Mouse (Mus musculus) heart, postnatal 10 days (tissue): ENCODE measurements at regions not wholly inside any gene's neighbourhood (a gene's known extent, or its start where the extent isn't known, plus 50 kb on each side); places are given as distances from the start of the nearest gene placed in this dataset.
"Not testable (repeated sequence)": the region's sequence is repeated elsewhere in the genome, so short reads cannot be mapped to it uniquely, and the experiment has no call there.

Experiments used
- DNase-seq, 2 experiments: peaks; one replicate each; pipeline ENCODE4 v3.0.0; 2021
- intact Hi-C: fragments of 180-260 bp; cut with DNase I; formaldehyde crosslinking; loops from one replicate; pipeline ENCODE4 v1.15.1; 2025

DNA sequence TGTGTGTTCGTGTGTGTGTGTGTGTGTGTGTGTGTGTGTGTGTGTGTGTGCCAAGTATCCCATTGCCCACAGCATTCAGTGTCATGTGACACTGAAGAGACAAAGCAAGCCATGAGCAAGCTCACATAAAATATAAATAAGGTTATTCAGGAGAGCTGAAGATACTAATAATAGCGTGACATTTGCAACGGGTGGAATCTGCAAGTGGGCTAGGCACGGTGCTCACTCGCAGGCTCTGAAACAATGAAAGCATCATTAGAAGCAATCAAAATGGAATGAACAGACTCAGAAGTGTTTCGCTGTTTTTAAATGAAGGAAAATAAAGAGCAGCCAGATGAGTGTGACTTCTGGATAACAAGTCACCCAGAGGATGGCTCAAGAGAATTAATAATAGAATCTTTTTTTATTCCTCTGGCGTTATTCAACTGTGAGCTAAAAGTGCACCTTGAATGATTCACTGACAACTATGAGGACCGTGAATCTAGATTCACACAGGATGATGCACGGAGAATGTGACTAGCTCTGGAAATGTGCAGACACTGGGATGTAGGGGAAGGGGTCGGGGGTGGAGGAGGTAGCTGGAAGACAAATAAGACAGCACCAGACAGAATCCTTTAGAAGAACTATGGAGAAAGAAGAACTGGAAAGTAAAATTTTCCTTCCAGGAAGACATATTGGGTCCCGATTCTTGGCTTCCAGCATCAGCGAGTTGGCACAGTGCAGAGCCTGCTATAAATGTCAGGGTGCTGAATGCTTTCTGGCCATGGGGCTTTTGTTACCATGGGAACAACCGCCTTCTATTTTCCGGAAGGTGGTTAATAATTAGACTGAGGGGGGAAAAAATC, 55.3 kb downstream of the Actbl2 start:
- intact Hi-C loops: no loop called here
- DNase-seq: peak in 1 of 2 experiments; percentile 15

DNA sequence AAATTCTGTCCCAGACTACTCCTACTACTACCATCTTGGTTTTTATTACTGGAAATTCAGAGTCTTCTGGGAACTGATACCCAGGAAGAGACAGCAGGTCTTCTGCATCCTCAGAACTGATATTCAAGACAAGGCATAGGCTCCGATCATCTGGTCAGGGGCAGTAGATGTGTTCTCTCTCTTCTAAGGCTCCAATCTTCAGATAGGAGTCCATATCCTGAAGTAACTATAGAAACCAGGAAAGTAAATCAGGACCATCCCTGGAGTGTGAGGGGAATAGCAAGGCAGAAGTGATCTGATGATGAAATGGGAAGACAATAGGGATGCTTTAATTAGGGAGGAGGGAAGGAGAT, 55.9 kb downstream of the Actbl2 start:
- DNase-seq: no peak

DNA sequence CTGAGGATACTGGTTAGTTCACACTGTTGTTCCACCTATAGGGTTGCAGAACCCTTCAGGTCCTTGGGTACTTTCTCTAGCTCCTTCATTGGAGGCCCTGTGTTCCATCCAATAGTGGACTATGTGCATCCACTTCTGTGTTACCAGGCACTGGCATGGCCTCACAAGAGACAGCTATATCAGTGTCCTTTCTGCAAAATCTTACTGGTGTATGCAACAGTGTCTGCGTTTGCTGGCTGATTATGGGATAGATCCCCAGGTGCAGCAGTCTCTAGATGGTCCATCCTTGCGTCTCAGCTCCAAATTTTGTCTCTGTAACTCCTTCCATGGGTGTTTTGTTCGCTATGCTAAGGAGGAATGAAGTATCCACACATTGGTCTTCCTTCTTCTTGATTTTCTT, 58.7 kb downstream of the Actbl2 start:
- intact Hi-C loops, DNase-seq: not testable (repeated sequence)

More for the DNA sequence above, 55.9 kb downstream of the Actbl2 start:
- intact Hi-C loops: no loop called here

DNA sequence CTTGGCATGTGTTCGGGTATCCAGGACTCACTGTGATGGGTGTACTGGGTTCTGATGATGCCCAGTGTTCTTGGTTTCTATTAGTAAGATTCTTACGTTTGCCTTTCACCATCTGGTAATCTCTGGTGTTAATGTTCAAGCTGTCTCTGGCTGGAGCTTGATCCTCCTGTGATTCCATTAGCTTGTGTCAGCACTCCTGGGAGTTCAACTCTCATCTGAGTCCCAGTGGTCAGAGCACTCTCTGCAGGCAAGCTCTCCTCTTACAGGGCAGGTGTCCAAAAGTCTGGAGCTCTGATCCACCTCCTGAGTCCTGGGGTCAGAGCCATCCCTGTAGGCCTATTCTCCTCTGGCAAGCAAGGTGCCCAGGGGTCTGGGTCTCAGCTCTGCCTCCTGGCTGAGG, 63.1 kb downstream of the Actbl2 start:
- intact Hi-C loops, DNase-seq: not testable (repeated sequence)

DNA sequence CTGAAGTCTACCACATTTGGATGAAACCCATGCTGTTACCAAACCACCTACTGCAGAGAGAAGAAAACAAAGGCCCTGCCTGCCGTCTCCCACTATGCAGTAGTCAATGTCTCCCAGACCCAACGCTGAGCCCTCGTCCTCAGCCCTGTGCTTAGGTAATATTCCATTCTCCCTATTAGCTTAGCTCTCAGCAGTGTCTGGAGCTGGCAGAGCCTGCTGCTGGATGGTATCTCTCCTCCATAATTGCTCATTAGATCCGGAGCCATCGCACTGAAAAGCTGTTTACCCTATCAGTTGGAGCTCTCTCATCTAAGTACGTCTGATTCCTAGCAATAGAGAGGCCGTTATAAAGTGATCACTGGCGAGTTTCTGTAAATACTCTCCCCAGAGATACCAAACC, 68.4 kb downstream of the Actbl2 start:
- intact Hi-C loops: no loop called here
- no peak for DNase-seq

DNA sequence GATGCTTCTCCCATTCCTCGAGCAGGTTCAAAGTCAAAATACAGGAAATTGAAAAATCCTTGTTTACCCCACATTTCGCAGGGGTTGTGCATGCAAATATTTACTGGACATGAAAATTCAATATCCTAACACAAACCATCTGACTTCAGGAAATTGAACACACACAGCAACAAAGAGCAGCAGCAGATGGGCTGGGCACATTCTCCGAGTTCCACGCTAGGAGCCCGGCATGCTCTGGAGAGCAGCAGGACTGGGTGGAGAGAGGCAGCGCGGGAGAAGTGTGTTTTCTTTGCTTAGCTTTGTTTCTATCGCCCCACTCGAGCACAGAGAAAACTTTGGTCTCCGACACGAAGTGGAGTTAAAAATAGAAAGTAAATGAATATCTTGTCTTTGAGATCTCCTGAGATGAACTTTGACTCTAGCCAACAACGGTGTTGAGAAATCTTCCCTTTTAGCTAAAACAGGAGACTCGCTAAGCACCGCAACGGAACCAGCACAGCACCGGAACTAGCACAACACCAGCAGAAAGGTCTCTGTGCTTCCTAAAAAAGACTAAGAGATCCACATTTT, 71.4 kb downstream of the Actbl2 start:
- intact Hi-C loops: no loop called here
- no peak for DNase-seq

DNA sequence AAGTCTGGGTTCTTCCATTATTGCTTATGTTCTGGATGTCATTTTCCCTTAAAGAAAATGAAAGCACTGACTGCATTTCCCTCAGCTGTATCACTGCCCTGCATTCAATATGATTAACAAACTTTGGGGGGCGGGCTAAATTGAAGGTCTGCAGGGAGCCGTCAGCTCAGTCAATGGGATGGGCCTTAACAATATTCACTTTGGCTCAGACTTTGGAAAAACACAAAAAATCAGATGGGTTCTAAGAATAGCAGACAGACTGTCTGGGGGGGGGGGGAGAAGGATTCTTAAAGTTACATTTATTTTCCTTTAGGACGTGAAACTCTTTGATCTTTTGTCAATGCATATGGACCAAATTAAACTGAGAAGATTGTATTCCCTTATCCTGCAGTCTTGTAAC, 78.2 kb downstream of the Actbl2 start:
- no peak for DNase-seq
- intact Hi-C loops: no loop called here

DNA sequence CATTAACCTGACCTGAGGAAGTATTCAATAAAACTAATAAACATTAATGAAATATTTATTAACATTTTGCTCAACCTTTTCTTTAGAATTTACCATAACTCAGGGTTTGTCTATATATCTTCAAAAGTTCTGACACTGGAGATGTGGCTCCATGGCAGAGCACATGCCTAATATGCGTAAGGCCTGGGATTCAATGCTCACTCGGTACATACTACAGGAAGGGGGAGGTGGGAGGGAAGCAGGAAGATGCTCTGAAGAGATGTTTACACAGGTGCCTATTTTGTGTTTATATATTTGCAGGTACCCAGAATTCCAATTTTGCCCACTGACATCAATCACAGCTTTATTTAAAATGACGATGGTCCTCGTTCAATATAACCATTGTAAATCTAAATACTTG, 79.0 kb downstream of the Actbl2 start:
- no peak for DNase-seq
- intact Hi-C loops: no loop called here

DNA sequence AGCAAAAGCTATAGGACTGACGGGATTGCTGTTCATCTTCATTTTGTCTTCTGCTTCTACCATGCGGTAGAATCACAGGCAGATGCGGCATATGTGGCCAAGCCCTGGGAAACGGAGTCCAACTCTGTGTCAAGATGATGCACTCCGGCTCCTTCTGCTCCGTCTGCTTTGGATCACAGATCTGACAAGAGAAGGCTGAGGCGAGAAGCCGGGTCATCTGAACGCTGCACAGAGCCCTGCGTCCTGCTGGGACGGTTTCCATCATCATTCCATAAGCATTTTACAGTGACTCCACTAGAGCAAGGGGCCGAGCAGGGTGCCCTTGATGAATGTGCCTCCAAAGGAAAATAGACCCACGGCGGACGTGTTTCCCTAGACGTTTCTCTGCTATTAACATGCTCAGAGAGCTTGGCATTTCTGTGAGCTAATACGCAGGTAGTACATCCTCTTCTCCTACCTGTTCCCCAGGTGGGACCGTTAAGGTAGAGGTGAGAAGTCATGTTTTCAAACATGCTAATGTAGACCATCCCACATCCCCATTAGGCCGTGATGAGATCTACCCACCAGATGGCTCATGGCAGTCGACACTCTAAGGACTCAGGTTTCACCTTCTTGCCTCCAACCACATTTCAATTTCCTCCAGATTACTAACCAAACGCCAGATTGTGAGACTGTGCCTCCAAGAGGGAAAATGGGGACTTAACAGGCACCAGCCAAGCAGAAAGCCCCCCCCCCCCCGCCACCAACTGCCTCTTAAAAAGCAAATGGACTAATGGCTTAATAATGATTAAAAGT, 79.6 kb downstream of the Actbl2 start:
- peak; percentile 12 to 27 for DNase-seq
- intact Hi-C loops: no loop called here

DNA sequence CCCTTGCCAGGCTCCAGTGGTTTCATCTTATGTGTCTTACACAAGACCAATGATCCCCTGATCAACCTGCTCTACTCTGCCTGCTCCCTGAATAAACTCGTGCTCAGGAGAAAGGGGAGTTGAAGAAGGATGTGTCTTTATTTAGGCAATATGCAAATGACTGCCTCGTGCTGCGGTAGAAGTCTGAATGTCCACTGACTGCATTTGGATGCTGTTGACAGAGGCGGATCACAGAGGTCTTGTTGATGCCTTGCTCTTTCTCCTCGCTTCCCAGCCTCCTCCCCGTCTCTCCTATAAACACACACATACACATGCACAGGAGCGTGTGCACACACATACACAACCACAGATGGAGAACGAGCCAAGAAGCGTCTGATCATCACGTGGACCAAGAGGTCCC, 90.2 kb downstream of the Actbl2 start:
- DNase-seq: no peak
- intact Hi-C loops: no loop called here

DNA sequence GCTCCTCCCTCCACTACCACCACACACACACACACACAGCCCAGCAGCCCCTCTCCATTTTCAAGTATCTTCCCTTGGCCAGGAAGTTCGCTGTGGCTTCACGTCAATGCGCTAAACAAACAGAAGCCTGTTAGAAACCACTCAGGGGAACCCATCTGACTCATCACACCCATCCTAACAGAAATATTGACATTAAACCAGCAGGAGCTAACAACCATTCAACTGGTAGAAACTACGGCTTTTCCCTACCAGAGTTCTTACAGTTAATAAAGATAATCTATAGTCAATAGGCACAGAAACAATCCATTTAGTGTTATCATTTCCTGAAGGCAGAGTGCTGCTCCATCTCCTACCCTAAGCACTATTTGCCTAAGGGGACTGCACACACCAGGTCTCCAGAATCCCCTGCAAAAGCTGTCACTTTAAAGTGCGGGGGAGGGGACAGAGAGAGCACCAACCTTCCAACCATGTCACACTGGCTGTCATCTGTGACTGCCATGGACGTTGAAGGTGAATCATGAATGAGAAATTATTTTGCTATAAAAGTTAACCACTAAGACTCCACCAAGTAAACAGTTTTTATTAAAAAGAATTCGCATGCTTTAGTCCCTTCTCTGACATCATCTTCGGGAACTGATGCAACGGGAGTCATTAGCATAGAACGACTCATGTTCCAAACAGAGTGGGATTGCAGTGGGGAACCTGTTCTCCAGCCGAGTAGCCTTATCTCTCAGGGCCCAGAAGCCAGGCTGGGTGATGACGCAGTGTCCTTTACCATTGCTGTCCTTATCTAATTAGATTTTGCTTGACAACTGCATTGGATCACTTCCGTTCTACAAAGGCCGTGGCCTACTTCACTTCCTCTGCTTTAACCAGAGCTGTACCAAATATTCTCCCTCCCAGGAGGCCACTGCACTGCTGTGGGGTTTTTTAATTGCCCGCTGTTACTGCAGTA, 91.0 kb downstream of the Actbl2 start:
- intact Hi-C loops: no loop called here
- DNase-seq: no peak

DNA sequence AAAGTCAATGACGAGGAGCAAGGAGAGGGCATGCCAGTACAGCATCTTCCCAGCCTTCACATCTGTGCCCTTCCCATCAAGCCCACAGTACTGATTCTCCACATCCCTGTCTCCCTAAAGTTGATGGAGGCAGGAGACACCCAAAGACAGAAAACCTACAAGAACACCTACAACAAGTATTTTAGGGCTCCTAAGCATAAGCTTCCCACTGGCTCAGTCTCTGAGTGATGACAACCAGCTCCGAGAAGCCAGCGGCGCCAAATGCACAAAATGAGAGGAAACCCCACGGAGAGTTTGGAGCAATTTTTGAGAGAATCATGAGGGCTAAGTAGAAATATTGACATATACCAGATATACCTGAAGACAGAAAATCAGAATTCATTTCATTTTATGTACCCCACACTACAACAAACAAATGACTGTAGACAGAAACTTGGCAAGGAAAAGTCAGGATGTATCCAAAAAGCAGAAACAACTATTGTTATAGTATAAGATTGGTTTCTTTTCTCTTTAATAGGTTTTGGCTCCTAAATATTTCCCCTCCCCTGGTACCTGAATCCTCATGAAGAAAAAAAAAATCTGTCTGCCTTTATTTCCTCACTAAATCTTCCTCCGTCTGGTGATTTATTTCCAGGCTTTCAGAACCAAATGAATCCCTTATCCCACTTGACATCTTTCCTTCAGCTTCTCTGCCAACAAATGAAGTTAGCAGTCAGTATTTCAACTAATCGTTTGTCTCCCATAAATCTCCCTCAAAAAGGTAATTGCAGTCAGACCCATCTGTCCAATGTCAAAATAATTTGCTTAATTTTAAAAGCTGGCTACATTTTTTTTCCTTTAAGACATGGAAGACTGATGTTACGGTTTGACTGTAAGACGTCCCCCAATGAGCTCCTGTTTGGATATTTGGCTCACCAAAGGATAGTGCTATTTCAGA, 102.0 kb downstream of the Actbl2 start:
- no peak for DNase-seq
- intact Hi-C loops: no loop called here

DNA sequence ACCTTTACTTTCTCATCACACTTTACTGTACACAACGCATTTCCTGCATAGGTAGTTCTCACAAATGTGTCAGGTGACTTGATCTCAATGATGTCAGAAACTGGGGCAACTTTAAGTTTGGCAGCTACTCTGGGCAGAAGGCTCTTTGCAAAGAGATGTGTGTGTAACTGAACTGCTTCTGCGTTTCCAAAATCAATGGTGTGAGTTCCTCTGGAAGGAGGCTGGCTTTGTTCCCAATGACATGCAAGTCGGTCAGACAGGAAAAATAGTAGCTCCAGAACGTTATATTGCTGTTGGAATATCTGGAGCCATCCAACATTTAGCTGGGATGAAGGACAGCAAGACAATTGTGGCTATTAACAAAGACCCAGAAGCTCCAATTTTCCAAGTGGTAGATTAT, 106.6 kb downstream of the Actbl2 start:
- DNase-seq: no peak
- intact Hi-C loops: no loop called here

DNA sequence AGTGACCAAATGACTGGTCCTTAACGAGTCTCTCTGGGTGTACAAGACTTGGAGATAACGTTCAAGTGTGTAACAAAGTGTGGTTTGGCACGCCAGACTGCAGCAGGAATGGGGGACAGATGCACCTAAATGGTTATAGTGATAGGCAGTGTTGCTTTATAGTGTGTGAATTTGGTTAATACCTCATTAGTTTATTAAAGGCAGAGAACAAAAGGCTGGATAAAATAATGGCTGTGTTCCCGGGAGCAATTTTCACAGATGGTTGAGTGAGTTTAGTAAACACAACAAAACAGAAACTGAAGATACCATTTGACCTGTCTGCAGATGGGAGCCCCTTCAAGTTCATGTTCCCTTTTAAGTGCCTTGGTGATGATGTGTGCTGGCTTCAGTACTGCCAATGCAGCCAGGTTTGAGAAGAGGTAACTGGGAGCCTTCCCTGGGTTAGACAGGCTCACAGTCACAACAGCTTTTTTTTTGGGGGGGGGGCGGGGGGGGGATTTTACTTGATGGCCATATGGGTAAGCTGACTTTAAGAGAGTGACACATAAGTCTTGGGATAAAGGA, 108.4 kb downstream of the Actbl2 start:
- DNase-seq: no peak

DNA sequence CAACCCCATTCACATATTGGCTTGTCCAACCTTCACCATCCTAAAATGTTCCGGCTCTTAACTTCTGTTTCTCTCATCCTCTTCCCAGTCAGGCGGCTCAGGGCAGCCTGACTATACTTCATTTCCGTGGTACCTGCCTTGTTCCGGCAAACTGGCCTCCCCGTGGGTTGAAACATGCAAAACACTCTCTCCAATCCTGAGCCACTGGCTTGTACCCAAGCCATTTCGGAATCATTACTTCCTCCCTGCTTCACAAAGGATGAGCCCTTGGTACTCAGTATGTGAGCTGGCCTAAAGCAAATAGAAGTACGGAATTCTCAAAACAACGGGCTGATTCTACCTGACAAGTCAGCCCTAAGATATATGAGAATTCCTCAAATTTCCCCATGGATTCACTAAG, 112.1 kb downstream of the Actbl2 start:
- intact Hi-C loops: no loop called here
- no peak for DNase-seq

More for the DNA sequence above, 108.4 kb downstream of the Actbl2 start:
- intact Hi-C loops: no loop called here

DNA sequence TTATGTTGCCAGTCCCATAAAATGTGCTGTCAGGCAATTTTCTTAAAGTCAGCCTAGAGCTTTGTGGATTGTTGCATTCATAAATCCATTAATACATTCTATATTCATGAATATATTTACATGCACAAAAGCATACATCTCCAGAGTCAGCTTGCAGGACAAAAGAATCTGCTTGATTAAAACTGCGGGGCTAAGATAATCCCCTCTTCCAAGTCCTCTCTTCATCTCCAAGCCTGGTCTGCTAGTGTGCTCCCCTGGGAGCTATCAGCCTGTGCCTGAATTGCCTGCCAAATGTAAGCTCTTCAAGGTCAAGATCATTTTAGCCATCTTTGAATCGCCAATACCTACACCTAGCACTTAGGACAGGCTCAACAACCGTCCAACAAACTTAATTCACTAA, 112.8 kb downstream of the Actbl2 start:
- intact Hi-C loops: no loop called here
- no peak for DNase-seq

DNA sequence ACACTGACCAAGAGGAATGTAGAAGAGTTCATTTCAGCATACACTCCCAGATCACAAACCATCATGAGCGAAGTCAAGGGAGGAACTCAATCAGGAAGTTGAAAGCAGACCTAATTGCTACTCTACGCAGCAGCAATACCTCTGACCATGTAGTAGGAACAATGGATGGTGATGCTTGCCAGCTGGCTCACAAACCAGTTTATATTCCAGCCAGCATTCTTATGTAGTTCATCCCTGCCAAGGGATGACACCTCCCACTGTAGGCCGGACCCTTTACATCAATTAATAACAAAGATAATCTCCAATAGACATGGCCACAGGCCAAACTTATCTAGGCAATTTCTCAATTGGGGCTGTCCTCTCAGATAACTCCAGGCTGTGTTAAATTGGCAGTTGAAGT, 115.1 kb downstream of the Actbl2 start:
- intact Hi-C loops: no loop called here
- DNase-seq: peak; percentile 30 to 48

DNA sequence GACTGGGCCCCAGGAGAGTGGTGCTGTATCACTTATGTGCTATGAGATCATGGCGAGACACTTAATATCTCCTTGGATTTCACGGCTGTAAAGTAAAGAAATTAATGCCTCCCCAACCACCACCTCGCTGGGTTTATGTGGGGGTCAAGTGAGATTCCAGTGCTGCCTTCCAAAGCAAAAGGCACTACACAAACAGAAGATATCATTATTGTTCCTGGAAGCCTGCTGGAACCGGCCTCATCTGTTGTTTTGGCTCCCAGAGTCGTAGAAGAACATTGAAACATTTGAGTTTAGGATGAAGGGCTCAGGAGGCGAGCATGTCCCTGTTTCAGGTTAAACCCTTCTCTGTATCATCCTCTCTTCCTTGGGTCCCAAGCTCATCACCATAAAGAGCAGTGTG, 116.6 kb downstream of the Gpbp1 start:
- peak in 1 of 2 experiments; percentile 8 for DNase-seq
- intact Hi-C loops: no loop called here

DNA sequence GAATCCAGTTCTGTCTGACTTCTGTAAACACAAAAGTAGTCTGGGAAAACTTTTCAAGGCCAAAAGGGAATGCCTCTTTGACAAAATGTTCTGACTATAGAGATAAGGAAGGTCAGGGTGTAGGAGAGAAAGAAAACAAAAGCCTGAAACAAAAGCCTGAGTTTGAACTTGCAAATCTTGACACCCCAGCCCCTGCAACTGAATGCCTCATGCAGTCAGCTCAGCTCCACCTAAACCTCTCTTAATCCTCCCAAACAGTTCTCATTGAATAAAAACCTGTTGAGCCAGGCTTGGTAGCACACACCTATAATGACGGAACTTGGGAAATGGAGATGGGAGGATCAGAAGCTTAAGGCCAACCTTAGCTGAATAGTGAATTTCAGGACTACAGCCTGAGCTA, 116.1 kb downstream of the Gpbp1 start:
- no peak for DNase-seq
- intact Hi-C loops: no loop called here
